Mouse (Mus musculus) C2C12 (cell line): ENCODE data around the gene Cbfa2t3.

ENCODE experiments used
- CEBPB ChIP-seq: IDR thresholded peaks from one replicate; pipeline ENCODE4 v1.6.1; 2011; ENCODE audit warnings: low read depth, mild to moderate bottlenecking, control low read depth, moderate library complexity
- CTCF ChIP-seq: IDR thresholded peaks from one replicate; pipeline ENCODE4 v1.5.1; 2011; ENCODE audit not compliant: control insufficient read depth, insufficient read depth, insufficient read length
- FOSL1 ChIP-seq: IDR thresholded peaks from one replicate; pipeline ENCODE4 v1.8.0; 2011; ENCODE audit warnings: mild to moderate bottlenecking, low read length; ENCODE audit not compliant: poor library complexity, insufficient read depth, severe bottlenecking
- MAX ChIP-seq: IDR thresholded peaks from one replicate; pipeline ENCODE4 v1.6.1; 2011; ENCODE audit warnings: mild to moderate bottlenecking, control low read depth
- MYOD1 ChIP-seq: IDR thresholded peaks from one replicate; pipeline ENCODE4 v1.6.1; 2011; ENCODE audit warnings: low read depth; ENCODE audit not compliant: control insufficient read depth, insufficient read length
- MYOG ChIP-seq: IDR thresholded peaks from one replicate; pipeline ENCODE4 v1.6.1; 2011; ENCODE audit not compliant: control insufficient read depth, insufficient read length; ENCODE audit errors: extremely low read depth
- USF1 ChIP-seq: IDR thresholded peaks from one replicate; pipeline ENCODE4 v1.6.1; 2011; ENCODE audit warnings: low read depth, mild to moderate bottlenecking, control low read depth, moderate library complexity

- TF ChIP-seq CTCF (no peak), USF1 (no peak), CEBPB (no peak), MYOG (no peak), MAX (no peak), MYOD1 (no peak), FOSL1 (no peak)
These were observed 54.5 kb downstream of the Cbfa2t3 start for GRCm38 (mm10) chr8:122644175-122644954.
